Mouse (Mus musculus) lung, embryonic 16.5 days (tissue): Measurements from ENCODE around the gene Gm49416. TPM values are rescaled to one million over a fixed set of nuclear protein-coding genes. Genes with fewer than 3 reads are reported as not detected.

Source experiments
- ATAC-seq: fragments of 200-750 bp; cut with Nextera tagmentation; 2 replicates; pipeline ENCODE4 v1.8.0; 2017; ENCODE audit warnings: low read depth, mild to moderate bottlenecking, moderate library complexity
- H3K27ac ChIP-seq: fragments of 300-500 bp; sonication (generic); 2 replicates; pipeline ENCODE4 v1.5.1; 2014; ENCODE audit warnings: mild to moderate bottlenecking, control low read depth, low read length
- H3K27me3 ChIP-seq: fragments of 300-500 bp; sonication (generic); 2 replicates; pipeline ENCODE4 v1.6.1; 2014; ENCODE audit warnings: low read depth, low read length, mixed read lengths; ENCODE audit not compliant: control insufficient read depth, insufficient read depth
- H3K36me3 ChIP-seq: fragments of 300-500 bp; sonication (generic); 2 replicates; pipeline ENCODE4 v1.6.1; 2014; ENCODE audit warnings: low read length; ENCODE audit not compliant: control insufficient read depth, insufficient read depth
- H3K4me1 ChIP-seq: fragments of 300-500 bp; sonication (generic); replicated peaks from 2 replicates; pipeline ENCODE4 v1.6.1; 2014; ENCODE audit warnings: low read length, mixed read lengths; ENCODE audit not compliant: control insufficient read depth, insufficient read depth
- H3K4me2 ChIP-seq: fragments of 300-500 bp; sonication (generic); 2 replicates; pipeline ENCODE4 v1.6.1; 2014; ENCODE audit warnings: low read depth, low read length, control low read depth
- H3K4me3 ChIP-seq: fragments of 300-500 bp; sonication (generic); 2 replicates; pipeline ENCODE4 v1.5.1; 2014; ENCODE audit warnings: mild to moderate bottlenecking, low read length, control low read depth
- H3K9ac ChIP-seq: fragments of 300-500 bp; sonication (generic); 2 replicates; pipeline ENCODE4 v1.6.1; 2014; ENCODE audit warnings: low read length, control low read depth
- H3K9me3 ChIP-seq: fragments of 300-500 bp; sonication (generic); 2 replicates; pipeline ENCODE4 v1.6.1; 2016; ENCODE audit warnings: low read length; ENCODE audit not compliant: control insufficient read depth
- WGBS: fragments of 180-500 bp; shearing (Covaris S2); extraction: QIAGEN DNeasy Blood & Tissue Kit; methylation state at CpG from one replicate; pipeline ENCODE4 v1.1.7; 2014; 5-methylcytosine and 5-hydroxymethylcytosine counted together
- polyA plus RNA-seq: library from polyadenylated mRNA; unstranded; fragments of >200 nt; fragmentation: Nextera tagmentation; extraction: Ambion mirVana; gene quantifications from 2 replicates; pipeline ENCODE4 v1.2.1, GENCODE M21; 2015

Gm49416 gene
- polyA plus RNA-seq, 1 experiment from 2014 or later: not detected

- no peak overlapping the region for H3K9ac ChIP-seq
- no peak overlapping the region for H3K4me2 ChIP-seq
- 92% methylated on average over 3 of the region's 3 CpGs for WGBS
- no peaks in the 10 kb centered on the region for H3K9me3 ChIP-seq
- ATAC-seq: no peak
- H3K4me3 ChIP-seq: no peak overlapping the region
- H3K27me3 ChIP-seq: no peaks in the 10 kb centered on the region
- H3K36me3 ChIP-seq: peaks cover 68% of the 10 kb centered on the region
- H3K4me1 ChIP-seq: no peaks in the 10 kb centered on the region
- H3K27ac ChIP-seq: no peak overlapping the region
Measured at GRCm38 (mm10) chr19:8914212-8914611, 25.5 kb downstream of the Gm49416 start.

- Histone ChIP-seq H3K27ac (no peak overlapping the region), H3K4me1 (peaks cover 9% of the 10 kb centered on the region), H3K4me3 (no peak overlapping the region), H3K9ac (no peak overlapping the region), H3K36me3 (peaks cover 30% of the 10 kb centered on the region), H3K4me2 (no peak overlapping the region), H3K9me3 (no peaks in the 10 kb centered on the region), H3K27me3 (no peaks in the 10 kb centered on the region)
- 91% methylated on average over 3 of the region's 3 CpGs for WGBS
- no peak for ATAC-seq
Measured at GRCm38 (mm10) chr19:8919000-8919399, 30.3 kb downstream of the Gm49416 start.

GRCm38 (mm10) chr19:8919684-8920072, 31.0 kb downstream of the Gm49416 start:
- peaks cover 23% of the 10 kb centered on the region for H3K36me3 ChIP-seq
- peak overlapping the region; percentile 81 for H3K9ac ChIP-seq
- peak overlapping the region; percentile 74 for H3K4me3 ChIP-seq
- no peak for ATAC-seq
- H3K27me3 ChIP-seq: no peaks in the 10 kb centered on the region
- no peaks in the 10 kb centered on the region for H3K9me3 ChIP-seq
- H3K27ac ChIP-seq: peak overlapping the region; percentile 90
- WGBS: 64% methylated on average over 6 of the region's 6 CpGs
- peaks cover 9% of the 10 kb centered on the region for H3K4me1 ChIP-seq
- H3K4me2 ChIP-seq: peak overlapping the region; percentile 76

GRCm38 (mm10) chr19:8920073-8920736, 31.5 kb downstream of the Gm49416 start, which contains the start of gene B3gat3:
TSS of gene B3gat3 (plus strand) at chr19:8920374.
- peaks cover 9% of the 10 kb centered on the region for H3K4me1 ChIP-seq
- H3K36me3 ChIP-seq: peaks cover 18% of the 10 kb centered on the region
- no peaks in the 10 kb centered on the region for H3K27me3 ChIP-seq
- H3K4me3 ChIP-seq: peak within 1 kb of the TSS; percentile 74
- peak within 1 kb of the TSS; percentile 81 for H3K9ac ChIP-seq
- ATAC-seq: peak; percentile 99
- WGBS: 2% methylated on average over 36 of the region's 50 CpGs
- H3K9me3 ChIP-seq: no peaks in the 10 kb centered on the region
- peak within 1 kb of the TSS; percentile 90 for H3K27ac ChIP-seq
- H3K4me2 ChIP-seq: peak within 1 kb of the TSS; percentile 76

GRCm38 (mm10) chr19:8920836-8921291, 32.1 kb downstream of the Gm49416 start:
- H3K36me3 ChIP-seq: peaks cover 12% of the 10 kb centered on the region
- H3K4me3 ChIP-seq: peak overlapping the region; percentile 74
- peak overlapping the region; percentile 81 for H3K9ac ChIP-seq
- under 1% methylated on average over 6 of the region's 6 CpGs for WGBS
- no peak; the same call in 1 of the 2 replicates for ATAC-seq
- peak overlapping the region; percentile 76 for H3K4me2 ChIP-seq
- H3K27me3 ChIP-seq: no peaks in the 10 kb centered on the region
- H3K27ac ChIP-seq: peak overlapping the region; percentile 90
- H3K4me1 ChIP-seq: peaks cover 9% of the 10 kb centered on the region
- no peaks in the 10 kb centered on the region for H3K9me3 ChIP-seq

GRCm38 (mm10) chr19:8921741-8922140, 33.0 kb downstream of the Gm49416 start:
- ATAC-seq: no peak
- 71% methylated on average over 9 of the region's 9 CpGs for WGBS
- Histone ChIP-seq H3K4me1 (peaks cover 9% of the 10 kb centered on the region), H3K27ac (no peak overlapping the region), H3K4me2 (peak overlapping the region; percentile 76; the same call in 1 of the 2 replicates), H3K36me3 (peaks cover 10% of the 10 kb centered on the region), H3K9ac (peak overlapping the region; percentile 48; the same call in 1 of the 2 replicates), H3K4me3 (peak overlapping the region; percentile 74; the same call in 1 of the 2 replicates), H3K9me3 (no peaks in the 10 kb centered on the region), H3K27me3 (no peaks in the 10 kb centered on the region)

- H3K4me3 ChIP-seq: no peak overlapping the region
- H3K9me3 ChIP-seq: no peaks in the 10 kb centered on the region
- H3K27me3 ChIP-seq: no peaks in the 10 kb centered on the region
- peaks cover 10% of the 10 kb centered on the region for H3K4me1 ChIP-seq
- no peak overlapping the region for H3K27ac ChIP-seq
- H3K9ac ChIP-seq: no peak overlapping the region
- no peak for ATAC-seq
- peaks cover 10% of the 10 kb centered on the region for H3K36me3 ChIP-seq
- WGBS: 83% methylated on average over 2 of the region's 2 CpGs
- H3K4me2 ChIP-seq: no peak overlapping the region
Measured at GRCm38 (mm10) chr19:8926766-8927165, 38.0 kb downstream of the Gm49416 start.

- peaks cover 9% of the 10 kb centered on the region for H3K4me1 ChIP-seq
- H3K27ac ChIP-seq: no peak overlapping the region
- no peak overlapping the region for H3K9ac ChIP-seq
- WGBS: 85% methylated on average over 12 of the region's 12 CpGs
- H3K4me3 ChIP-seq: no peak overlapping the region
- H3K36me3 ChIP-seq: peaks cover 10% of the 10 kb centered on the region
- no peaks in the 10 kb centered on the region for H3K9me3 ChIP-seq
- no peaks in the 10 kb centered on the region for H3K27me3 ChIP-seq
- H3K4me2 ChIP-seq: no peak overlapping the region
- no peak for ATAC-seq
Measured at GRCm38 (mm10) chr19:8927891-8928525, 39.3 kb downstream of the Gm49416 start.

GRCm38 (mm10) chr19:8928689-8929223, 40.0 kb downstream of the Gm49416 start:
- peaks cover 16% of the 10 kb centered on the region for H3K36me3 ChIP-seq

More at GRCm38 (mm10) chr19:8928689-8929223, 40.0 kb downstream of the Gm49416 start:
- Histone ChIP-seq H3K27ac (peak overlapping the region; percentile 95), H3K4me1 (peaks cover 9% of the 10 kb centered on the region), H3K9me3 (no peaks in the 10 kb centered on the region), H3K9ac (peak overlapping the region; percentile 89), H3K27me3 (no peaks in the 10 kb centered on the region), H3K4me3 (peak overlapping the region; percentile 82), H3K4me2 (peak overlapping the region; percentile 81)
- 28% methylated on average over 16 of the region's 16 CpGs for whole genome bisulfite sequencing
- ATAC-seq: peak; percentile 12
